Mouse (Mus musculus) CH12.LX (cell line): Measurements from ENCODE around the gene Gm10721. TPM values are rescaled to one million over a fixed set of nuclear protein-coding genes. Genes with fewer than 3 reads are reported as not detected.
"Not testable (repeated sequence)": the region's sequence is repeated elsewhere in the genome, so short reads cannot be mapped to it uniquely, and the experiment has no call there.

Experiments used
- DNase-seq: peaks from one replicate; pipeline ENCODE4 v3.0.0-alpha.2; 2013; ENCODE audit errors: extremely low read depth
- H3K27ac ChIP-seq: 2 replicates; pipeline ENCODE4 v1.5.1; 2012; ENCODE audit warnings: low read depth, mild to moderate bottlenecking, control low read depth, moderate library complexity; ENCODE audit not compliant: insufficient read depth
- H3K27me3 ChIP-seq: replicated peaks from 2 replicates; pipeline ENCODE3; 2012; ENCODE audit warnings: inconsistent platforms
- H3K36me3 ChIP-seq, 2 experiments: replicated peaks in 1 of 2; 2 replicates each; pipeline versions ENCODE3 to v1.6.1; 2012; ENCODE audit warnings: inconsistent platforms in 1 of 2, low read length in 1 of 2, mild to moderate bottlenecking in 1 of 2, mixed read lengths in 1 of 2, moderate library complexity in 1 of 2; ENCODE audit not compliant: control insufficient read depth in 1 of 2, insufficient read depth in 1 of 2
- H3K4me1 ChIP-seq, 2 experiments: 2 replicates each; pipeline ENCODE4 v1.6.1; 2012; ENCODE audit warnings: inconsistent platforms in 1 of 2, moderate library complexity in 1 of 2; ENCODE audit not compliant: insufficient read depth in 2 of 2, control insufficient read depth in 1 of 2
- H3K4me2 ChIP-seq: 2 replicates; pipeline ENCODE4 v1.6.1; 2012; ENCODE audit warnings: low read depth, mild to moderate bottlenecking, control low read depth; ENCODE audit not compliant: poor library complexity, insufficient read depth, severe bottlenecking
- H3K4me3 ChIP-seq, 3 experiments: fragments of 150-350 bp in 1 of 3; sonication (generic) in 1 of 3; replicated peaks in 1 of 3; 2 replicates each; pipeline versions ENCODE3 to v1.5.1; 2011 to 2012; ENCODE audit warnings: low read depth in 2 of 3, low read length in 2 of 3, mild to moderate bottlenecking in 2 of 3, moderate library complexity in 2 of 3, control low read depth in 1 of 3, improper control_type of control experiment in 1 of 3, inconsistent platforms in 1 of 3, mixed read lengths in 1 of 3; ENCODE audit not compliant: poor library complexity in 1 of 3
- H3K79me2 ChIP-seq: replicated peaks from 2 replicates; pipeline ENCODE4 v1.6.1; 2012; ENCODE audit warnings: mild to moderate bottlenecking, moderate library complexity; ENCODE audit not compliant: control insufficient read depth, poor library complexity, insufficient read depth, severe bottlenecking; ENCODE audit errors: extremely low read depth
- H3K9ac ChIP-seq: 2 replicates; pipeline ENCODE4 v1.6.1; 2012; ENCODE audit warnings: low read depth, mild to moderate bottlenecking, control low read depth, moderate library complexity; ENCODE audit not compliant: insufficient read depth
- H3K9me3 ChIP-seq: replicated peaks from 2 replicates; pipeline ENCODE3; 2012; ENCODE audit warnings: low read length, inconsistent platforms, mixed read lengths
- dilution Hi-C: fragments of 300-500 bp; cut with MboI; formaldehyde crosslinking; loops from 2 replicates; pipeline ENCODE4 v1.14.3; 2020; ENCODE audit warnings: low sequenced_read_pairs; ENCODE audit not compliant: extremely low pct_unique_long_range_greater_than_20kb, extremely low pct_ligation_motif_present
- in situ Hi-C: fragments of 300-500 bp; cut with MboI; formaldehyde crosslinking; loops from 3 replicates; pipeline ENCODE4 v1.14.3; 2019; ENCODE audit warnings: low sequenced_read_pairs, low pct_ligation_motif_present, low pct_unique_long_range_greater_than_20kb, mixed read lengths
- polyA plus RNA-seq: library from polyadenylated mRNA; unstranded; fragments of >175 nt; gene quantifications from 2 replicates; pipeline ENCODE4 v1.2.1, GENCODE M21; 2012; ENCODE audit warnings: low read depth; ENCODE audit not compliant: insufficient read length
- total RNA-seq, 2 experiments: library from RNA; depleted of rRNA; stranded (reverse); fragments of 300-350 nt in 1 of 2; fragments of >200 nt in 1 of 2; gene quantifications; 2 replicates each; pipeline ENCODE4 v1.2.3; 2012 to 2014

The Gm10721 gene
- total and polyA plus RNA-seq, 3 experiments: 0.21 TPM; not detected in 2

DNA sequence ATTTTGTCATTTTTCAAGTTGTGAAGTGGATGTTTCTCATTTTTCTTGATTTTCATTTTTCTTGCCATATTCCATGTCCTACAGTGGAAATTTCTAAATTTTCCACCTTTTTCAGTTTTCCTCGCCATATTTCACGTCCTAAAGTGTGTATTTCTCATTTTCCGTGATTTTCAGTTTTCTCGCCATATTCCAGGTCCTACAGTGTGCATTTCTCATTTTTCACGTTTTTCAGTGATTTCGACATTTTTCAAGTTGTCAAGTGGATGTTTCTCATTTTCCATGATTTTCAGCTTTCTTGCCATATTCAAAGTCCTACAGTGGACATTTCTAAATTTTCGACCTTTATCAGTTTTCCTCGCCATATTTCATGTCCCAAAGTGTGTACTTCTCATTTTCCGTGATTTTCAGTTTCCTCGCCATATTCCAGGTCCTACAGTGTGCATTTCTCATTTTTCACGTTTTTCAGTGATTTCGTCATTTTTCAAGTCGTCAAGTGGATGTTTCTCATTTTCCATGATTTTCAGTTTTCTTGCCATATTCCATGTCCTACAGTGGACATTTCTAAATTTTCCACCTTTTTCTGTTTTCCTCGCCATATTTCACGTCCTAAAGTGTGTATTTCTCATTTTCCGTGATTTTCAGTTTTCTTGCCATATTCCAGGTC is 11.2 kb downstream of the Gm10721 start:
- H3K9me3 ChIP-seq, DNase-seq, in situ Hi-C loops, H3K79me2 ChIP-seq, H3K4me1 ChIP-seq, H3K4me3 ChIP-seq, H3K9ac ChIP-seq, H3K4me2 ChIP-seq, H3K27ac ChIP-seq, H3K36me3 ChIP-seq, dilution Hi-C loops, H3K27me3 ChIP-seq: not testable (repeated sequence)

DNA sequence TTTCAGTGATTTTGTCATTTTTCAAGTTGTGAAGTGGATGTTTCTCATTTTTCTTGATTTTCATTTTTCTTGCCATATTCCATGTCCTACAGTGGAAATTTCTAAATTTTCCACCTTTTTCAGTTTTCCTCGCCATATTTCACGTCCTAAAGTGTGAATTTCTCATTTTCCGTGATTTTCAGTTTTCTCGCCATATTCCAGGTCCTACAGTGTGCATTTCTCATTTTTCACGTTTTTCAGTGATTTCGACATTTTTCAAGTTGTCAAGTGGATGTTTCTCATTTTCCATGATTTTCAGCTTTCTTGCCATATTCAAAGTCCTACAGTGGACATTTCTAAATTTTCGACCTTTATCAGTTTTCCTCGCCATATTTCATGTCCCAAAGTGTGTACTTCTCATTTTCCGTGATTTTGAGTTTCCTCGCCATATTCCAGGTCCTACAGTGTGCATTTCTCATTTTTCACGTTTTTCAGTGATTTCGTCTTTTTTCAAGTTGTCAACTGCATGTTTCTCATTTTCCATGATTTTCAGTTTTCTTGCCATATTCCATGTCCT is 12.1 kb downstream of the Gm10721 start, which contains the start of gene Gm10717:
TSS of gene Gm10717 (plus strand) at position 506 of the 556 bp plus-strand sequence.
- dilution Hi-C loops, in situ Hi-C loops, H3K9me3 ChIP-seq, H3K9ac ChIP-seq, H3K27ac ChIP-seq, H3K4me1 ChIP-seq, DNase-seq, H3K27me3 ChIP-seq, H3K36me3 ChIP-seq, H3K4me2 ChIP-seq, H3K4me3 ChIP-seq, H3K79me2 ChIP-seq: not testable (repeated sequence)

DNA sequence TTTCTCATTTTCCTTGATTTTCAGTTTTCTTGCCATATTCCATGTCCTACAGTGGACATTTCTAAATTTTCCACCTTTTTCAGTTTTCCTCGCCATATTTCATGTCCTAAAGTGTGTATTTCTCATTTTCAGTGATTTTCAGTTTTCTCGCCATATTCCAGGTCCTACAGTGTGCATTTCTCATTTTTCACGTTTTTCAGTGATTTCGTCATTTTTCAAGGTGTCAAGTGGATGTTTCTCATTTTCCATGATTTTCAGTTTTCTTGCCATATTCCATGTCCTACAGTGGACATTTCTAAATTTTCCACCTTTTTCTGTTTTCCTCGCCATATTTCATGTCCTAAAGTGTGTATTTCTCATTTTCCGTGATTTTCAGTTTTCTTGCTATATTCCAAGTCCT is 12.7 kb downstream of the Gm10721 start:
- H3K4me2 ChIP-seq, DNase-seq, in situ Hi-C loops, H3K4me1 ChIP-seq, dilution Hi-C loops, H3K27me3 ChIP-seq, H3K9ac ChIP-seq, H3K79me2 ChIP-seq, H3K36me3 ChIP-seq, H3K27ac ChIP-seq, H3K4me3 ChIP-seq, H3K9me3 ChIP-seq: not testable (repeated sequence)

DNA sequence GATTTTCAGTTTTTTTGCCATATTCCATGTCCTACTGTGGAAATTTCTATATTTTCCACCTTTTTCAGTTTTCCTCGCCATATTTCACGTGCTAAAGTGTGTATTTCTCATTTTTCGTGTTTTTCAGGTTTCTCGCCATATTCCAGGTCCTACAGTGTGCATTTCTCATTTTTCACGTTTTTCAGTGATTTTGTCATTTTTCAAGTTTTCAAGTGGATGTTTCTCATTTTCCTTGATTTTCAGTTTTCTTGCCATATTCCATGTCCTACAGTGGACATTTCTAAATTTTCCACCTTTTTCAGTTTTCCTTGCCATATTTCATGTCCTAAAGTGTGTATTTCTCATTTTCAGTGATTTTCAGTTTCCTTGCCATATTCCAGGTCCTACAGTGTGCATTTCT is 13.2 kb downstream of the Gm10721 start:
- H3K4me1 ChIP-seq, H3K9me3 ChIP-seq, H3K9ac ChIP-seq, H3K36me3 ChIP-seq, H3K79me2 ChIP-seq, dilution Hi-C loops, H3K4me3 ChIP-seq, DNase-seq, H3K4me2 ChIP-seq, H3K27me3 ChIP-seq, in situ Hi-C loops, H3K27ac ChIP-seq: not testable (repeated sequence)

DNA sequence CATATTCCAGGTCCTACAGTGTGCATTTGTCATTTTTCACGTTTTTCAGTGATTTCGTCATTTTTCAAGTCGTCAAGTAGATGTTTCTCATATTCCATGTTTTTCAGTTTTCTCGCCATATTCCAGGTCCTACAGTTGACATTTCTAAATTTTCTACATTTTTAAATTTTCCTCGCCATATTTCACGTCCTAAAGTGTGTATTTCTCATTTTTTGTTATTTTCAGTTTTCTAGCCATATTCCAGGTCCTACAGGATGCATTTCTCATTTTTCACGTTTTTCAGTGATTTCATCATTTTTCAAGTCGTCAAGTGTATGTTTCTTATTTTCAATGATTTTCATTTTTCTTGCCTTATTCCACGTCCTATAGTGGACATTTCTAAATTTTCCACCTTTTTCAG is 13.8 kb downstream of the Gm10721 start:
- in situ Hi-C loops, H3K4me2 ChIP-seq, H3K9me3 ChIP-seq, H3K27me3 ChIP-seq, H3K79me2 ChIP-seq, dilution Hi-C loops, H3K27ac ChIP-seq, DNase-seq, H3K36me3 ChIP-seq, H3K4me3 ChIP-seq, H3K4me1 ChIP-seq, H3K9ac ChIP-seq: not testable (repeated sequence)
